Mouse (Mus musculus) embryonic facial prominence, embryonic 10.5 days (tissue): ENCODE data around the gene Kcnb1. TPM values are rescaled to one million over a fixed set of nuclear protein-coding genes. Genes with fewer than 3 reads are reported as not detected.

Experiments
- DNase-seq: peaks from one replicate; pipeline ENCODE4 v3.0.0-alpha.2; 2017; ENCODE audit warnings: low spot score
- H3K27ac ChIP-seq: fragments of 300-500 bp; sonication (generic); replicated peaks from 2 replicates; pipeline ENCODE4 v1.5.1; 2016; ENCODE audit warnings: mild to moderate bottlenecking
- H3K27me3 ChIP-seq: fragments of 300-500 bp; sonication (generic); replicated peaks from 2 replicates; pipeline ENCODE4 v1.6.1; 2016; ENCODE audit warnings: low read depth, mild to moderate bottlenecking; ENCODE audit not compliant: poor library complexity, severe bottlenecking
- H3K36me3 ChIP-seq: fragments of 300-500 bp; sonication (generic); replicated peaks from 2 replicates; pipeline ENCODE4 v1.6.1; 2016; ENCODE audit warnings: mild to moderate bottlenecking, moderate library complexity
- H3K4me1 ChIP-seq: fragments of 300-500 bp; sonication (generic); 2 replicates; pipeline ENCODE4 v1.6.1; 2016
- H3K4me3 ChIP-seq: fragments of 300-500 bp; sonication (generic); 2 replicates; pipeline ENCODE4 v1.5.1; 2016; ENCODE audit warnings: mild to moderate bottlenecking, moderate library complexity
- H3K9me3 ChIP-seq: fragments of 300-500 bp; sonication (generic); 2 replicates; pipeline ENCODE4 v1.6.1; 2016; ENCODE audit warnings: mild to moderate bottlenecking
- WGBS: fragments of 180-500 bp; shearing (Covaris S2); methylation state at CpG from one replicate; pipeline ENCODE4 v1.1.7; 2016; 5-methylcytosine and 5-hydroxymethylcytosine counted together
- polyA plus RNA-seq: library from polyadenylated mRNA; unstranded; fragments of >200 nt; fragmentation: Nextera tagmentation; extraction: Ambion mirVana; gene quantifications from 2 replicates; pipeline ENCODE4 v1.2.1, GENCODE M21; 2016

The Kcnb1 gene
- polyA plus RNA-seq, 1 experiment from 2014 or later, result 0.52 TPM

GRCm38 (mm10) chr2:167080387-167080786 lies 109.6 kb downstream of the Kcnb1 start:
- no peak for DNase-seq
- no peaks in the 10 kb centered on the region for H3K9me3 ChIP-seq
- H3K27me3 ChIP-seq, result no peaks in the 10 kb centered on the region
- 84% methylated on average over 3 of the region's 3 CpGs for WGBS
- peak overlapping the region; percentile 69; the same call in 1 of the 2 replicates for H3K27ac ChIP-seq
- H3K4me1 ChIP-seq, result peaks cover 43% of the 10 kb centered on the region
- no peaks in the 10 kb centered on the region for H3K36me3 ChIP-seq
- H3K4me3 ChIP-seq, result no peak overlapping the region

- peak; percentile 59 for DNase-seq
- Histone ChIP-seq H3K4me1 (peaks cover 43% of the 10 kb centered on the region), H3K4me3 (peak overlapping the region; percentile 25; the same call in 1 of the 2 replicates), H3K9me3 (no peaks in the 10 kb centered on the region), H3K27ac (peak overlapping the region; percentile 69), H3K36me3 (no peaks in the 10 kb centered on the region), H3K27me3 (no peaks in the 10 kb centered on the region)
- WGBS, result 44% methylated on average over 18 of the region's 18 CpGs
Observed at GRCm38 (mm10) chr2:167079535-167080257, 110.3 kb downstream of the Kcnb1 start.

- Histone ChIP-seq H3K27ac (peak overlapping the region; percentile 69; the same call in 1 of the 2 replicates), H3K4me3 (peak overlapping the region; percentile 25; the same call in 1 of the 2 replicates), H3K27me3 (no peaks in the 10 kb centered on the region), H3K9me3 (no peaks in the 10 kb centered on the region), H3K4me1 (peaks cover 43% of the 10 kb centered on the region), H3K36me3 (no peaks in the 10 kb centered on the region)
- DNase-seq, result no peak
- 52% methylated on average over 9 of the region's 9 CpGs for WGBS
Observed at GRCm38 (mm10) chr2:167078931-167079495, 110.9 kb downstream of the Kcnb1 start.

GRCm38 (mm10) chr2:167078486-167078885 lies 111.5 kb downstream of the Kcnb1 start:
- no peaks in the 10 kb centered on the region for H3K27me3 ChIP-seq
- peaks cover 43% of the 10 kb centered on the region for H3K4me1 ChIP-seq
- H3K9me3 ChIP-seq, result no peaks in the 10 kb centered on the region
- H3K4me3 ChIP-seq, result 0 out of 2 replicates have a peak overlapping the region, but pooled peaks have one; percentile 25
- no peaks in the 10 kb centered on the region for H3K36me3 ChIP-seq
- 45% methylated on average over 7 of the region's 7 CpGs for WGBS
- no peak for DNase-seq
- peak overlapping the region; percentile 69; the same call in 1 of the 2 replicates for H3K27ac ChIP-seq

GRCm38 (mm10) chr2:167077199-167077962 lies 112.6 kb downstream of the Kcnb1 start:
- no peak overlapping the region for H3K4me3 ChIP-seq
- DNase-seq, result no peak
- WGBS, result 85% methylated on average over 11 of the region's 11 CpGs
- no peaks in the 10 kb centered on the region for H3K27me3 ChIP-seq
- H3K4me1 ChIP-seq, result peaks cover 44% of the 10 kb centered on the region
- H3K36me3 ChIP-seq, result no peaks in the 10 kb centered on the region
- no peaks in the 10 kb centered on the region for H3K9me3 ChIP-seq
- no peak overlapping the region for H3K27ac ChIP-seq

- WGBS, result 70% methylated on average over 2 of the region's 2 CpGs
- H3K4me3 ChIP-seq, result no peak overlapping the region
- no peaks in the 10 kb centered on the region for H3K9me3 ChIP-seq
- DNase-seq, result no peak
- H3K27ac ChIP-seq, result no peak overlapping the region
- no peaks in the 10 kb centered on the region for H3K27me3 ChIP-seq
- H3K4me1 ChIP-seq, result peaks cover 44% of the 10 kb centered on the region
- H3K36me3 ChIP-seq, result no peaks in the 10 kb centered on the region
Observed at GRCm38 (mm10) chr2:167076759-167077158, 113.2 kb downstream of the Kcnb1 start.

GRCm38 (mm10) chr2:167076352-167076751 lies 113.6 kb downstream of the Kcnb1 start:
- 93% methylated on average over 4 of the region's 4 CpGs for WGBS
- Histone ChIP-seq H3K9me3 (no peaks in the 10 kb centered on the region), H3K4me1 (peaks cover 42% of the 10 kb centered on the region), H3K36me3 (no peaks in the 10 kb centered on the region), H3K27ac (no peak overlapping the region), H3K4me3 (no peak overlapping the region), H3K27me3 (no peaks in the 10 kb centered on the region)
- no peak for DNase-seq

- DNase-seq, result no peak
- whole genome bisulfite sequencing, result 92% methylated on average over 5 of the region's 5 CpGs
- H3K27ac ChIP-seq, result no peak overlapping the region
- no peak overlapping the region for H3K4me3 ChIP-seq
- no peaks in the 10 kb centered on the region for H3K27me3 ChIP-seq
- H3K9me3 ChIP-seq, result no peaks in the 10 kb centered on the region
- no peaks in the 10 kb centered on the region for H3K36me3 ChIP-seq
- H3K4me1 ChIP-seq, result peaks cover 29% of the 10 kb centered on the region
Observed at GRCm38 (mm10) chr2:167074587-167074986, 115.4 kb downstream of the Kcnb1 start.

- peak overlapping the region; percentile 87 for H3K27ac ChIP-seq
- H3K36me3 ChIP-seq, result no peaks in the 10 kb centered on the region
- peak overlapping the region; percentile 63 for H3K4me3 ChIP-seq
- DNase-seq, result peak; percentile 95
- 8% methylated on average over 22 of the region's 22 CpGs for WGBS
- peaks cover 13% of the 10 kb centered on the region; the same call in 1 of the 2 replicates for H3K4me1 ChIP-seq
- no peaks in the 10 kb centered on the region for H3K9me3 ChIP-seq
- H3K27me3 ChIP-seq, result no peaks in the 10 kb centered on the region
Observed at GRCm38 (mm10) chr2:167071641-167072601, 118.0 kb downstream of the Kcnb1 start.

GRCm38 (mm10) chr2:167071266-167071640 lies 118.7 kb downstream of the Kcnb1 start:
- peak overlapping the region; percentile 87 for H3K27ac ChIP-seq
- H3K4me1 ChIP-seq, result peaks cover 13% of the 10 kb centered on the region; the same call in 1 of the 2 replicates
- no peaks in the 10 kb centered on the region for H3K27me3 ChIP-seq
- 22% methylated on average over 12 of the region's 12 CpGs for WGBS
- peak overlapping the region; percentile 63 for H3K4me3 ChIP-seq
- no peaks in the 10 kb centered on the region for H3K9me3 ChIP-seq
- H3K36me3 ChIP-seq, result peaks cover 6% of the 10 kb centered on the region
- no peak for DNase-seq

- H3K27ac ChIP-seq, result no peak overlapping the region
- no peaks in the 10 kb centered on the region for H3K9me3 ChIP-seq
- 88% methylated on average over 6 of the region's 6 CpGs for WGBS
- H3K4me1 ChIP-seq, result peaks cover 21% of the 10 kb centered on the region
- no peak overlapping the region for H3K4me3 ChIP-seq
- no peaks in the 10 kb centered on the region for H3K27me3 ChIP-seq
- peaks cover 15% of the 10 kb centered on the region for H3K36me3 ChIP-seq
- no peak for DNase-seq
Observed at GRCm38 (mm10) chr2:167070341-167070740, 119.6 kb downstream of the Kcnb1 start.

GRCm38 (mm10) chr2:167067575-167067974 lies 122.4 kb downstream of the Kcnb1 start:
- no peaks in the 10 kb centered on the region for H3K9me3 ChIP-seq
- H3K36me3 ChIP-seq, result peaks cover 33% of the 10 kb centered on the region
- WGBS, result 58% methylated on average over 6 of the region's 6 CpGs
- no peak for DNase-seq
- peaks cover 29% of the 10 kb centered on the region for H3K4me1 ChIP-seq
- H3K27ac ChIP-seq, result no peak overlapping the region
- no peak overlapping the region for H3K4me3 ChIP-seq
- no peaks in the 10 kb centered on the region for H3K27me3 ChIP-seq
